Mouse (Mus musculus) lung, postnatal 0 days (tissue): ENCODE measurements around the gene Igdcc4. TPM values are rescaled to one million over a fixed set of nuclear protein-coding genes. Genes with fewer than 3 reads are reported as not detected.
"Not testable (repeated sequence)": the region's sequence is repeated elsewhere in the genome, so short reads cannot be mapped to it uniquely, and the experiment has no call there.

Experiments used
- ATAC-seq: fragments of 200-750 bp; cut with Nextera tagmentation; 2 replicates; pipeline ENCODE4 v1.8.0; 2017; ENCODE audit warnings: moderate library complexity
- DNase-seq: peaks from one replicate; pipeline ENCODE4 v3.0.0-alpha.2; 2016; ENCODE audit warnings: low spot score
- H3K27ac ChIP-seq: fragments of 300-500 bp; sonication (generic); 2 replicates; pipeline ENCODE4 v1.5.1; 2014; ENCODE audit warnings: antibody characterized with exemption, mild to moderate bottlenecking, low read length, mixed read lengths
- H3K27me3 ChIP-seq: fragments of 300-500 bp; sonication (generic); replicated peaks from 2 replicates; pipeline ENCODE4 v1.6.1; 2014; ENCODE audit warnings: low read length, mixed read lengths; ENCODE audit not compliant: insufficient read depth
- H3K36me3 ChIP-seq: fragments of 300-500 bp; sonication (generic); 2 replicates; pipeline ENCODE4 v1.6.1; 2014; ENCODE audit warnings: low read length, mixed read lengths; ENCODE audit not compliant: insufficient read depth
- H3K4me1 ChIP-seq: fragments of 300-500 bp; sonication (generic); 2 replicates; pipeline ENCODE4 v1.6.1; 2014; ENCODE audit warnings: antibody characterized with exemption, low read depth, low read length, mixed read lengths; ENCODE audit not compliant: insufficient read depth
- H3K4me2 ChIP-seq: fragments of 300-500 bp; sonication (generic); replicated peaks from 2 replicates; pipeline ENCODE4 v1.6.1; 2014; ENCODE audit warnings: low read depth, mild to moderate bottlenecking, low read length, moderate library complexity, mixed read lengths
- H3K4me3 ChIP-seq: fragments of 300-500 bp; sonication (generic); 2 replicates; pipeline ENCODE4 v1.5.1; 2014; ENCODE audit warnings: low read depth, low read length
- H3K9ac ChIP-seq: fragments of 300-500 bp; sonication (generic); replicated peaks from 2 replicates; pipeline ENCODE4 v1.6.1; 2014; ENCODE audit warnings: low read depth, mild to moderate bottlenecking
- H3K9me3 ChIP-seq: fragments of 300-500 bp; sonication (generic); 2 replicates; pipeline ENCODE4 v1.6.1; 2016; ENCODE audit warnings: low read length, mixed read lengths
- CTCF ChIP-seq: IDR thresholded peaks from 2 replicates; pipeline ENCODE4 v1.5.1; 2016; ENCODE audit warnings: antibody characterized with exemption, mild to moderate bottlenecking
- EP300 ChIP-seq: IDR thresholded peaks from 2 replicates; pipeline ENCODE4 v1.6.1; 2016; ENCODE audit warnings: antibody characterized with exemption, mild to moderate bottlenecking, control low read depth
- WGBS: fragments of 180-500 bp; shearing (Covaris S2); extraction: QIAGEN DNeasy Blood & Tissue Kit; methylation state at CpG from one replicate; pipeline ENCODE4 v1.1.7; 2014; 5-methylcytosine and 5-hydroxymethylcytosine counted together
- polyA plus RNA-seq: library from polyadenylated mRNA; unstranded; fragments of >200 nt; fragmentation: Nextera tagmentation; extraction: Ambion mirVana; gene quantifications from 2 replicates; pipeline ENCODE4 v1.2.1, GENCODE M21; 2015

Igdcc4 gene
- polyA plus RNA-seq, 1 experiment from 2014 or later = 1.7 TPM

- no peak overlapping the region for H3K27ac ChIP-seq
- no peak for TF ChIP-seq EP300
- no peak for TF ChIP-seq CTCF
- H3K9me3 ChIP-seq = no peaks in the 10 kb centered on the region
- H3K27me3 ChIP-seq = no peaks in the 10 kb centered on the region
- no peaks in the 10 kb centered on the region for H3K4me1 ChIP-seq
- peaks cover 55% of the 10 kb centered on the region for H3K36me3 ChIP-seq
- H3K9ac ChIP-seq = no peak overlapping the region
- H3K4me3 ChIP-seq = no peak overlapping the region
- WGBS = 88% methylated on average over 5 of the region's 5 CpGs
- no peak for DNase-seq
- no peak for ATAC-seq
- H3K4me2 ChIP-seq = no peak overlapping the region
Measured at GRCm38 (mm10) chr9:65077536-65077935, 23.8 kb upstream of the Igdcc4 start.

DNA sequence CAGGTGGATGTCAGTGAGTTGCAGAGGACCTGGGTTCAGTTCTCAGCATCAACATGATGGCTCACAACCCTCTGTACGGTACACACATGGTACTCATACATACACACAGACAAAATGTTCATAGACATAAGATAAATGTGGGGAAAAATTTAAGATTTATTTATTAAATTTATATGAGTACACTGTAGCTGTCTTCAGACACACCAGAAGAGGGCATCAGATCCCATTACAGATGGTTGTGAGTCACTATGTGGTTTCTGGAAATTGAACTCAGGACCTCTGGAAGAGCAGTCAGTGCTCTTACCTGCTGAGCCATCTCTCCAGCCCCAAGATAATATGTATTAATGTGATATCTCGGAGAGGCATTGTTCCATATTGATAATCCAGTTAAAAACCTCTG is 21.1 kb upstream of the Igdcc4 start:
- WGBS = 91% methylated on average over 2 of the region's 2 CpGs
- H3K9ac ChIP-seq, H3K4me1 ChIP-seq, ATAC-seq, H3K27me3 ChIP-seq, H3K27ac ChIP-seq, DNase-seq, H3K4me2 ChIP-seq, H3K9me3 ChIP-seq, H3K4me3 ChIP-seq: not testable (repeated sequence)
- peaks cover 53% of the 10 kb centered on the region for H3K36me3 ChIP-seq

- no peaks in the 10 kb centered on the region for H3K4me1 ChIP-seq
- DNase-seq = no peak
- no peak for ATAC-seq
- no peak overlapping the region for H3K27ac ChIP-seq
- WGBS = 85% methylated on average over 18 of the region's 18 CpGs
- H3K9ac ChIP-seq = no peak overlapping the region
- peaks cover 32% of the 10 kb centered on the region for H3K36me3 ChIP-seq
- TF ChIP-seq EP300 (no peak), CTCF (no peak)
- H3K4me2 ChIP-seq = no peak overlapping the region
- no peaks in the 10 kb centered on the region for H3K27me3 ChIP-seq
- H3K9me3 ChIP-seq = no peaks in the 10 kb centered on the region
- no peak overlapping the region for H3K4me3 ChIP-seq
Measured at GRCm38 (mm10) chr9:65083075-65083765, 18.1 kb upstream of the Igdcc4 start.

- Histone ChIP-seq H3K4me1 (no peaks in the 10 kb centered on the region), H3K9me3 (no peaks in the 10 kb centered on the region), H3K4me2 (no peak overlapping the region), H3K9ac (no peak overlapping the region), H3K27me3 (no peaks in the 10 kb centered on the region), H3K36me3 (peaks cover 28% of the 10 kb centered on the region), H3K4me3 (no peak overlapping the region), H3K27ac (no peak overlapping the region)
- whole genome bisulfite sequencing = 64% methylated on average over 7 of the region's 7 CpGs
- no peak for ATAC-seq
- TF ChIP-seq CTCF (no peak), EP300 (no peak)
- DNase-seq = no peak
Measured at GRCm38 (mm10) chr9:65084198-65084807, 17.0 kb upstream of the Igdcc4 start.

DNA sequence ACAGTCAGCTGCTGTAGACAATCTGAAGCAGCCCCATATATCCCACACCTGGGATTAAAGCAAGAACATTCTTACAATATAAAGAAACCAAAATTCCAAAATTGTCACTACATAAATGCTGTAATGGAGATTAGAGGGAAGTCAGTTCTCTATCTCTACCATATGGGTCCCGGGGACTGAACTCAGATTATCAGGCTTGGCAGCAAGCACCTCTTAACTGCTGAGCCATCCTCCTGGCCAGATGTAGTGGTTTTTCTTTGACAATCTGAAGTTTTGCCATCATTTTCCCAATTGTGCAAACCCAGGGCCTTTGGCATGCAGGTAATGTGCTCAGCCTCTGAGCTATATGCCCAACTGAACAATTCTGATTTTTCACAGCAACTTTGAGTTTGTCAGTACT is 16.0 kb upstream of the Igdcc4 start:
- DNase-seq (no peak), ATAC-seq (no peak)
- Histone ChIP-seq H3K4me1 (no peaks in the 10 kb centered on the region), H3K4me2 (no peak overlapping the region), H3K9me3 (no peaks in the 10 kb centered on the region), H3K27ac (no peak overlapping the region), H3K36me3 (peaks cover 25% of the 10 kb centered on the region; the same call in 1 of the 2 replicates), H3K27me3 (no peaks in the 10 kb centered on the region), H3K9ac (no peak overlapping the region), H3K4me3 (no peak overlapping the region)
- WGBS = 93% methylated on average over 1 of the region's 1 CpGs
- TF ChIP-seq CTCF (no peak), EP300 (no peak)

GRCm38 (mm10) chr9:65086801-65087200 is 14.5 kb upstream of the Igdcc4 start:
- DNase-seq = no peak
- Histone ChIP-seq H3K4me2 (no peak overlapping the region), H3K27ac (no peak overlapping the region), H3K36me3 (peaks cover 14% of the 10 kb centered on the region; the same call in 1 of the 2 replicates), H3K9ac (no peak overlapping the region), H3K9me3 (no peaks in the 10 kb centered on the region), H3K4me1 (no peaks in the 10 kb centered on the region), H3K4me3 (no peak overlapping the region), H3K27me3 (no peaks in the 10 kb centered on the region)
- WGBS = 50% methylated on average over 1 of the region's 1 CpGs
- ATAC-seq = no peak
- TF ChIP-seq EP300 (no peak), CTCF (no peak)
